Mouse (Mus musculus) adrenal gland, postnatal 14 days (tissue): ENCODE results near the gene Fopnl. TPM values are rescaled to one million over a fixed set of nuclear protein-coding genes. Genes with fewer than 3 reads are reported as not detected.

Experiments
- total RNA-seq: library from RNA; stranded (reverse); gene quantifications from 2 replicates; pipeline ENCODE4 v1.2.3, GENCODE M21; 2021

The Fopnl gene
- total RNA-seq, 1 experiment from 2014 or later: 45.9 TPM

Other genes starting within 250 kb of the Fopnl start
- gene Nde1, start 154.1 kb downstream of the Fopnl start, total RNA-seq: 41.0 and 43.6 TPM in 2 replicates
- gene Marf1, start 154.1 kb downstream of the Fopnl start, total RNA-seq: 84.5 and 100 TPM in 2 replicates
- 7.6 and 21.4 TPM in 2 replicates for gene Myh11, start 26.0 kb downstream of the Fopnl start, total RNA-seq
- 20.6 and 24.1 TPM in 2 replicates for gene Abcc1, start 44.2 kb upstream of the Fopnl start, total RNA-seq
- gene A630010A05Rik, start 244.9 kb upstream of the Fopnl start, total RNA-seq: not detected in 2 replicates